Mouse (Mus musculus) cortical plate, adult 2 months (tissue): ENCODE results near the gene Psmb7. TPM values are rescaled to one million over a fixed set of nuclear protein-coding genes. Genes with fewer than 3 reads are reported as not detected.
A peak's percentile ranks its signal among the peaks of the same experiment; 100 is the strongest.

ENCODE experiments used
- H3K27ac ChIP-seq: fragments of 200-500 bp; 2 replicates; pipeline ENCODE4 v1.5.1; 2012; ENCODE audit warnings: low read length, control low read depth, inconsistent platforms; ENCODE audit not compliant: insufficient read depth
- H3K4me1 ChIP-seq: fragments of 200-500 bp; 2 replicates; pipeline ENCODE4 v1.6.1; 2011; ENCODE audit warnings: low read length; ENCODE audit not compliant: control insufficient read depth, insufficient read depth
- H3K4me3 ChIP-seq: fragments of 200-500 bp; 2 replicates; pipeline ENCODE4 v1.5.1; 2011; ENCODE audit warnings: mild to moderate bottlenecking, low read length, control low read depth; ENCODE audit not compliant: insufficient read depth
- CTCF ChIP-seq: fragments of 200-500 bp; IDR thresholded peaks from 2 replicates; pipeline ENCODE4 v1.5.1; 2011; ENCODE audit warnings: mild to moderate bottlenecking, control low read depth, low read length; ENCODE audit not compliant: insufficient read depth; ENCODE audit errors: extremely low read depth
- POLR2A ChIP-seq: fragments of 200-500 bp; IDR thresholded peaks from 2 replicates; pipeline ENCODE4 v1.6.1; 2011; ENCODE audit warnings: mild to moderate bottlenecking, low read length, control low read depth; ENCODE audit not compliant: insufficient read depth; ENCODE audit errors: extremely low read depth
- polyA plus RNA-seq: library from polyadenylated mRNA; depleted of rRNA; stranded (reverse); fragments of >200 nt; gene quantifications from 2 replicates; pipeline ENCODE4 v1.2.3, GENCODE M21; 2012

Psmb7 gene
- polyA plus RNA-seq, 1 experiment: 242 TPM

DNA sequence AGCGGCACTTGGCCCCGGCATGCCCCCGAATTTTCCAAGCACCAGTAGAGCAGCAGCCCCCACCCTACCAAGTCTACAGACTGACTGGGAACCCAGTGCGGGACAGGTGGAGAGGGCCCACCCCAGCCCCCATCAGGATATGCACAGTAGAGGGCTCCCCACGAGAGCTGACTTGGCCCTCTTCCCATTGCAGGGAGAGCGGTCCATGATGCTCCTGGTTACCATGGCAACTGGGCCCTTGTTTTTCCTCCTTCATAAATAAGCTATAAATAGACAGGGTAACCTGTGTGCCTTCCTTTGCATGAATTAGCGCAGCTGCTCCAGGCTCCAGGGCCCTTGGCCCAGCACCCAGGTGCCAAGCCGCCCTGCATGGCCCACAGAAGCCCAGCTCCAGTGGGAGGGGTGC is 3.3 kb upstream of the Psmb7 start:
- no peak for TF ChIP-seq CTCF
- no peak for TF ChIP-seq POLR2A
- Histone ChIP-seq H3K4me3 (no peak overlapping the region), H3K27ac (peak overlapping the region; percentile 78; the same call in 1 of the 2 replicates), H3K4me1 (peaks cover 8% of the 10 kb centered on the region)

DNA sequence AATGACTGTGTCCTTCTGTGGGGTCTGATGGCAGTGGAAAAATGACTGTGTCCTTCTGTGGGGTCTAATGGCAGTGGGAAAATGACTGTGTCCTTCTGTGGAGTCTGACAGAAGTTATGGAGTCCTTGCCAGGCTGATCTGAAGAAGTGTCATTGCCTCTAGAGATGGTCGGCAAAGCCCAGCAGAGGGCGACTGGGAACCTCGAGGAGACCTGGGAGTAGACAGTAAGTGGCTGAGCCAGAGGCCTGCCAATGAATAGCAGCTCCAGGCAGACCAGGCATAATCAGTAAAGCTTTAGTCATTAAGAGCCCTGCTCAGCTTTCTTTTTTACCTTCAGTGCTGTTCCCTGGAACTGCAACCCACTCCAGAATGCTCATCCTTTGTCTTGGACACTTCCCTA is 2.0 kb upstream of the Psmb7 start:
- H3K4me1 ChIP-seq: peaks cover 6% of the 10 kb centered on the region
- no peak overlapping the region for H3K4me3 ChIP-seq
- H3K27ac ChIP-seq: no peak overlapping the region
- no peak for TF ChIP-seq POLR2A
- TF ChIP-seq CTCF: peak; percentile 64

DNA sequence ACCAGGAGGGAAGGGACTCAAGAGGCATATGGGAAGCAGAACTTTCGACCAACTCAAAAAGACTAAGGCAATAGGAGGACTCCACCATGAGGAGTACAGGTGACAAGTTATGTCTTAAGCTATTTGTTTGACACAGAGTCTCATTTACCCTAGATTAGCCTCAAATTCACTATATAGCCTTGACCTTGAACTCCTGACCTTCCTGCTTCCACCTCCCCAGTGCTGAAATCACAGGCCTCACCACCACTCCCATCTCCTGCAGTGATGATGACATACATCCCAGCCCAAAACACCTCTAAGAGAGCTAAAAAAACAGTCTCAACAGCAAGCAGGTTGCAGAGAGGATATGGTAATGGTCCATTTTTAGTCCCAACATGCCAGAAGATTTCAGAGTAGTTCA is 2.1 kb downstream of the Psmb7 start:
- Histone ChIP-seq H3K4me1 (0 out of 2 replicates have a peak, but pooled peaks cover 2% of the 10 kb centered on the region), H3K27ac (no peak overlapping the region), H3K4me3 (no peak overlapping the region)
- TF ChIP-seq POLR2A (no peak), CTCF (no peak)

DNA sequence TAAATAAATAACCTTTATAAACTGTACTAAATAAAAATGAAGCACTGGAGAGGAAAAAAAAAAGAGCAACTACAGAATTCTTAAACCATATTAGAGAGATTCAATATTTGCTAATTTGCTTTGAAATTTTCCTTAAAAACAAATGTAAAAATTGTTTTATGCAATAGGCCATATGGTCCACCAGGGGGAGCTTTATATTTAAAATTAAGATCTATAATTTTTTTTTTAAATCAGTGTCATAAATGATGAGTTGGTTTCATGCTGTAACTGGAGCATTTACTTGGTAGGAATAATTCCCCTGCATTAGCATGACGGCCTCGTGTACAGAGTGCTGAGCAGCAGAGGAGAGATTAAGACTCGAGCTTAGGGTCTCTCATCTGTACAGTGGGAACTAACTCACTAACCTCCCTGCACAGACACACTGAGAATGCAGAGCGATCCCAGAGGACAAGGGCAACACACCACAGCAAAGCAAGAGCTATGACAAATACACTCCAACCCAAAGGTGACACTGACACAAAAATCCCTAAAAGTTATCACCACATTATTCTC is 6.1 kb downstream of the Psmb7 start:
- no peak overlapping the region for H3K4me3 ChIP-seq
- no peak for TF ChIP-seq CTCF
- TF ChIP-seq POLR2A: no peak
- H3K4me1 ChIP-seq: no peaks in the 10 kb centered on the region
- H3K27ac ChIP-seq: no peak overlapping the region

DNA sequence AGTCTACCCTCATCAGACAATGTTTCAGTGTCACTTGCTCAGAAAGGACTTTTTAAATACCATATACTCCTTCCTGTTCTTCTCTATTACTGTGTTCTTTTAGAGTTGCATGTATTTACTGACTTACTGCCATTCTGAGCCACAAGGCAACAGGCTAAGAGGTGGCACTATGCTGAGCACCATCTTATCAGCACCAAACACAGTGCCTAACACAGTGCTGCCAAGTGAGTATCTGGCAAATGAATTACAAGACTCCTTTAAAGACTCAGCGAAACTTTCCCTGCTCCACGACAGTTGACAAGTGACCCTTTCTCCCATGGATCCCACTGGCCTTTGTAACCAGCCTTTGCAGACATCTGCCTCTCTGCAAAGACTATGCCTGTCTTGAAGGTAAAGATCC is 13.3 kb downstream of the Psmb7 start:
- Histone ChIP-seq H3K27ac (no peak overlapping the region), H3K4me3 (no peak overlapping the region)
- TF ChIP-seq POLR2A: no peak
- TF ChIP-seq CTCF: no peak

DNA sequence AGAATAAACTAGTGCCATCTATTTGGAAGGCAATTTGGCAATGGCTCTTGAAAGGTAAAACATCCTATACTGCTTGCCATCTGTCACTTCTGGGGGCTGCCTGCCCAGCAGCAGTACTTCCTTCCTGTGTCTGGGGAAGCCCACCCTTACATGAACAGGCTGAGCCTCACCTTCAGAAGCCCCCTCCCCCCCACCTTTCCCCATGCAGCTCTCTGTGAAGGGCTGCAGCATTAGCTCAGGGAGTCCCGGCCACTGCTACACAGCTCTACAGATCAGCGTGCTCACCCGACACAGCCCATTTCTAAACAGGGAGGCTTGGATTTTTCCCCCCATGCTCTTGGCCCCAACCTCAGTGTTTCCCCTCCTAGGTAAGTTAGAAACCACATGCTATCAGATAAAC is 14.4 kb downstream of the Psmb7 start:
- TF ChIP-seq POLR2A (no peak), CTCF (no peak)
- no peak overlapping the region for H3K4me3 ChIP-seq
- no peak overlapping the region for H3K27ac ChIP-seq
- no peaks in the 10 kb centered on the region for H3K4me1 ChIP-seq

More for the DNA sequence above, 13.3 kb downstream of the Psmb7 start:
- H3K4me1 ChIP-seq: no peaks in the 10 kb centered on the region

DNA sequence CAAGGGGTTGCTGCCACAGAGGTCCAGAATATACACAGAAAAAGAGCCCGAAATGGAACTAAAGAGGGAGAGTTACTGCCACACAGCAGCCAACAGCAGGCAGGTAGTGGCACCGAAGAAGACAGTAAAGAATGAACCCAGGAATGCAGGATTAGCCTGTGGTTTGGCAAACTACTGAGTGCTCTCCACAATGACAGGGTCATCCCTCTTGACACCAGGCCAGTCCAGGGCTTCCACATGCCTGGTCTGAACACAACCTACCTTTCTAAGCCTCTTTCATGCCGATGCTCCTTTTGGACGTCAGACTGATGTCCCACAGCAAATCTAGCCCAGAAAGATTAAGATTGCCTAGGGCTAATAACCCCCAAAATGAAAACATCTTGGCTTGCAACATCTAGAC is 15.1 kb downstream of the Psmb7 start:
- no peak overlapping the region for H3K4me3 ChIP-seq
- H3K27ac ChIP-seq: no peak overlapping the region
- TF ChIP-seq CTCF (no peak), POLR2A (no peak)
- no peaks in the 10 kb centered on the region for H3K4me1 ChIP-seq

DNA sequence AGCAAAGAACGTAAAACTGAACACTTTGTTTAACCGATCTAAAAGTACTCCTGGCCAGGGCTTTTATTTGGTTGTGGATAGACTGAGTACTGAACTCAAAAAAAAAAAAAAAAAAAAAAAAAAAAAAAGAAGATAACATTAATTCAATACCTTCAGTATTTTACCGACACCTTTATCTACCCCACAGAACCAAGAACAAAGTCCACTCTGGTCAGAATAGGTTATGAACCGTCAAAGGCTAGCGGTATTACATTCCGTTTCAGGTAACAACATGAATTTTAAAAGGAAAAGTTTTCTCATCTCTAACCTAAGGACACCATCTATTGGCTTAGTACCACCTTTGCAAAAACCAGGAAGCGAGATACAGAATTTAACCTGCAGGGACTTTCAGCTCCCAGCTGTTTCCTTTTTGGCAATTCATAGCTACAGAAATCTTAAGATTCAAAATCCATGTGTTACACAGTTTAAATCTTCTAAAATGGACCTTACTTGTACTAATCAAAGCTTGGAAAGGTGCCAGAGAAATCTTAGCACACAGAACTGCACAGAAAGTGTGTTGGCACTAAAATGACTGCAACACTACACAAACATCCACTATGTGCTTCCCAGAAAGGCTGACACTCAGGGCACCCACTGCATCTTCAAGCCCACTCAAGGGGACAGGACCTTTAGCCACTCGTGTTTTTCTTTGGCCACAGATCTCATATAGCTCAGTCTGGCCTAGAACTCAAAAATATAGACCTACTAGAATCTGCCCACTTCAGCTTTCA is 19.9 kb downstream of the Psmb7 start:
- Histone ChIP-seq H3K27ac (no peak overlapping the region), H3K4me3 (no peak overlapping the region), H3K4me1 (peaks cover 6% of the 10 kb centered on the region)
- TF ChIP-seq CTCF (no peak), POLR2A (no peak)

DNA sequence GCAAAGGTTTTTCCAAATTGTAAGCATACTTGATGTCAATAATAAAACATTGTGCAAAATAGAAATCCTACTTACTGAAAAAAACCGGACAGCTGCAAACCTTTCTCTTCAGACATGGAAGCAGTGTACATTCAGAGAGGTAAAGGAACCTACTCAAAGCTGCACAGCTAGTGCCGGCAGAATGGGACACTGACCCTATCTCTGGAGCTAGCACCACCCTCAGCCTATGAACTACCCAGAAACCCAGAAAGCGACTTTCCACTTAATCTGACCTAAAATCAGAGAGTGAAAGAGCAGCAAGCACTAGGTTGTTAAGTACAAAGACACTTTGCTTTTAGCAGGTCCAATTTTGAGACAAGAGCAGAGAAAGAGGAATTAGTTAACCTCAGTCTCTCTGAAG is 20.5 kb downstream of the Psmb7 start:
- no peak for TF ChIP-seq CTCF
- no peak for TF ChIP-seq POLR2A
- Histone ChIP-seq H3K4me1 (peaks cover 6% of the 10 kb centered on the region), H3K4me3 (no peak overlapping the region), H3K27ac (no peak overlapping the region)

DNA sequence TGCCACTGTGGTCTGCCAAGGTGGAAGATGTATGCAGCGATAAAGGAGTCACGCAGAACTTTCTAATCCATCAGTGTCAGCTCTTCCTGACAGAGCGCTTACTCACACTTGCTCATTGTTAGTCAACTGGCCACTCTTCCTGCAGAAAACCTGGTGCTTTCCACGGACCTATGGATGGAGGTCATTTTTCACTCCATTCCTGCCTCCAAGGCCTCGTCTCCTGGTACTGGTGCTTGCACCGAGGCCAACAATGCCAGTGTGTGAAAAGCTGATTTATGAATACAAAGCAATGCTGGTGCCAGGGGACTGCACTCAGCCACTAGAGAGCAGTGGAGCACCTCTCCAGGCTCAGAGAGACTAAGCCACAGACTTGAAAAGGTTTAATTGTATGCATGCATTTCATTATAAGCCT is 22.3 kb downstream of the Psmb7 start:
- no peak overlapping the region for H3K27ac ChIP-seq
- H3K4me1 ChIP-seq: peaks cover 11% of the 10 kb centered on the region
- no peak overlapping the region for H3K4me3 ChIP-seq
- TF ChIP-seq POLR2A (no peak), CTCF (peak; percentile 60)

DNA sequence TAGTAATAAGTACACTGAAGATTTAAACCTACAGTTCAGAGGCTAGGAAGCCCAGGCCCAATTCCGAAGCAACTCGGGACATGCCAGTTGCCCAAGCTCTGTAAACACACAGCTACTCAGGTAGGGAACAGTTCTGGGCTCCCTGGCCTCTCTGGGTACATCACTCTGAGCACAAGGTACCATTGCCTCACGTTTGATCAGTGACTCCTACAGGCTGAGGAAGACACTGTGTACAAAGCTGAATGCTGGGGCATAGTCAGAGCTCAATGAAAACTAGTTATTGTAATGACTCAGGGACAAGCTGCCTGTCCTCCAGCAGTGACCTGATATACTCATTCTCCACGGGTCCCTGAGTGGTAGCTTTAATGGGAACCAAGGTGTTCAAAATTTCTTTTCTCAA is 22.8 kb downstream of the Psmb7 start:
- peaks cover 12% of the 10 kb centered on the region for H3K4me1 ChIP-seq
- no peak for TF ChIP-seq CTCF
- TF ChIP-seq POLR2A: no peak
- no peak overlapping the region for H3K4me3 ChIP-seq
- H3K27ac ChIP-seq: no peak overlapping the region
